Mouse (Mus musculus) cerebellum, postnatal 14 days (tissue): Measurements from ENCODE around the gene Rps19bp1.
A peak's percentile ranks its signal among the peaks of the same experiment; 100 is the strongest.

Experiments
- DNase-seq, 2 experiments: peaks; one replicate each; pipeline ENCODE4 v3.0.0; 2021; ENCODE audit warnings: mixed read lengths in 2 of 2

Rps19bp1 gene

GRCm38 (mm10) chr15:80256656-80257601, 7.2 kb downstream of the Rps19bp1 start:
- no peak for DNase-seq

- DNase-seq: peak; percentile 46 to 48
Measured at GRCm38 (mm10) chr15:80256242-80256641, 7.9 kb downstream of the Rps19bp1 start.

GRCm38 (mm10) chr15:80255646-80256121, 8.4 kb downstream of the Rps19bp1 start:
- peak; percentile 86 to 93 for DNase-seq

- DNase-seq: peak; percentile 99 to 100
Measured at GRCm38 (mm10) chr15:80254847-80255645, 9.1 kb downstream of the Rps19bp1 start, which contains the start of gene Atf4. Gene Atf4, plus strand, starts transcription at chr15:80255184.

- peak; percentile 49 to 63 for DNase-seq
Measured at GRCm38 (mm10) chr15:80254207-80254606, 9.9 kb downstream of the Rps19bp1 start.

- no peak for DNase-seq
Measured at GRCm38 (mm10) chr15:80253530-80253929, 10.6 kb downstream of the Rps19bp1 start.

GRCm38 (mm10) chr15:80250586-80250985, 13.5 kb downstream of the Rps19bp1 start:
- no peak for DNase-seq

- DNase-seq: no peak
Measured at GRCm38 (mm10) chr15:80249672-80250071, 14.4 kb downstream of the Rps19bp1 start.

GRCm38 (mm10) chr15:80248596-80248995, 15.5 kb downstream of the Rps19bp1 start:
- no peak for DNase-seq

GRCm38 (mm10) chr15:80248135-80248534, 16.0 kb downstream of the Rps19bp1 start:
- DNase-seq: no peak

GRCm38 (mm10) chr15:80235535-80235934, 28.6 kb downstream of the Rps19bp1 start, which contains the start of gene AC140267.1:
Gene AC140267.1, plus strand, starts transcription at chr15:80235835.
- no peak for DNase-seq

- DNase-seq: peak; percentile 96 to 98
Measured at GRCm38 (mm10) chr15:80233733-80234509, 30.2 kb downstream of the Rps19bp1 start, which contains the start of gene Mief1. Gene Mief1, plus strand, starts transcription at chr15:80234018.

GRCm38 (mm10) chr15:80233053-80233452, 31.1 kb downstream of the Rps19bp1 start:
- DNase-seq: no peak

GRCm38 (mm10) chr15:80232331-80232730, 31.8 kb downstream of the Rps19bp1 start:
- DNase-seq: no peak

- peak; percentile 41 to 65 for DNase-seq
Measured at GRCm38 (mm10) chr15:80228071-80228800, 35.9 kb downstream of the Rps19bp1 start.

- peak; percentile 76 to 84 for DNase-seq
Measured at GRCm38 (mm10) chr15:80225796-80226195, 38.3 kb downstream of the Rps19bp1 start.

- DNase-seq: peak; percentile 86 to 94
Measured at GRCm38 (mm10) chr15:80225208-80225607, 38.9 kb downstream of the Rps19bp1 start.

- no peak for DNase-seq
Measured at GRCm38 (mm10) chr15:80223751-80224150, 40.4 kb downstream of the Rps19bp1 start.

- DNase-seq: no peak
Measured at GRCm38 (mm10) chr15:80221031-80221430, 43.1 kb downstream of the Rps19bp1 start.

GRCm38 (mm10) chr15:80219705-80220657, 44.1 kb downstream of the Rps19bp1 start:
- DNase-seq: no peak
